Mouse (Mus musculus) forebrain, embryonic 16.5 days (tissue): ENCODE data around the gene Tchhl1. TPM values are rescaled to one million over a fixed set of nuclear protein-coding genes. Genes with fewer than 3 reads are reported as not detected.
A peak's percentile ranks its signal among the peaks of the same experiment; 100 is the strongest.

Source experiments
- ATAC-seq: fragments of 200-750 bp; cut with Nextera tagmentation; 2 replicates; pipeline ENCODE4 v1.8.0; 2017; ENCODE audit warnings: mild to moderate bottlenecking, moderate library complexity
- H3K27ac ChIP-seq: fragments of 300-500 bp; sonication (generic); 2 replicates; pipeline ENCODE4 v1.5.1; 2014; ENCODE audit warnings: low read length, control low read depth
- H3K27me3 ChIP-seq: fragments of 300-500 bp; sonication (generic); replicated peaks from 2 replicates; pipeline ENCODE4 v1.6.1; 2014; ENCODE audit warnings: low read length; ENCODE audit not compliant: control insufficient read depth, insufficient read depth
- H3K36me3 ChIP-seq: fragments of 300-500 bp; sonication (generic); 2 replicates; pipeline ENCODE4 v1.6.1; 2014; ENCODE audit not compliant: control insufficient read depth, insufficient read depth
- H3K4me1 ChIP-seq: fragments of 300-500 bp; sonication (generic); replicated peaks from 2 replicates; pipeline ENCODE4 v1.6.1; 2014; ENCODE audit warnings: low read length; ENCODE audit not compliant: control insufficient read depth, insufficient read depth
- H3K4me2 ChIP-seq: fragments of 300-500 bp; sonication (generic); 2 replicates; pipeline ENCODE4 v1.6.1; 2014; ENCODE audit warnings: mild to moderate bottlenecking, low read length, control low read depth
- H3K4me3 ChIP-seq: fragments of 300-500 bp; sonication (generic); replicated peaks from 2 replicates; pipeline ENCODE4 v1.5.1; 2014; ENCODE audit warnings: mild to moderate bottlenecking, low read length, control low read depth
- H3K9ac ChIP-seq: fragments of 300-500 bp; sonication (generic); replicated peaks from 2 replicates; pipeline ENCODE4 v1.6.1; 2014; ENCODE audit warnings: low read depth, low read length, control low read depth
- H3K9me3 ChIP-seq: fragments of 300-500 bp; sonication (generic); 2 replicates; pipeline ENCODE4 v1.6.1; 2016; ENCODE audit warnings: low read length; ENCODE audit not compliant: control insufficient read depth
- WGBS: fragments of 180-500 bp; shearing (Covaris S2); extraction: QIAGEN DNeasy Blood & Tissue Kit; methylation state at CpG from one replicate; pipeline ENCODE4 v1.1.7; 2014; 5-methylcytosine and 5-hydroxymethylcytosine counted together
- polyA plus RNA-seq: library from polyadenylated mRNA; unstranded; fragments of >200 nt; fragmentation: Nextera tagmentation; extraction: Ambion mirVana; gene quantifications from 2 replicates; pipeline ENCODE4 v1.2.1, GENCODE M21; 2015

The Tchhl1 gene
- polyA plus RNA-seq, 1 experiment from 2014 or later = not detected

- no peak overlapping the region for H3K27ac ChIP-seq
- H3K4me3 ChIP-seq = peak overlapping the region; percentile 70
- peaks cover 24% of the 10 kb centered on the region for H3K27me3 ChIP-seq
- peaks cover 25% of the 10 kb centered on the region for H3K4me1 ChIP-seq
- H3K9me3 ChIP-seq = no peaks in the 10 kb centered on the region
- peak overlapping the region; percentile 95 for H3K4me2 ChIP-seq
- WGBS = under 1% methylated on average over 59 of the region's 59 CpGs
- H3K9ac ChIP-seq = peak overlapping the region; percentile 18
- no peaks in the 10 kb centered on the region for H3K36me3 ChIP-seq
- ATAC-seq = peak; percentile 71
Measured at GRCm38 (mm10) chr3:93447138-93447841, 21.3 kb upstream of the Tchhl1 start.

GRCm38 (mm10) chr3:93466556-93466955, 2.0 kb upstream of the Tchhl1 start:
- no peaks in the 10 kb centered on the region for H3K27me3 ChIP-seq
- 68% methylated on average over 3 of the region's 3 CpGs for WGBS
- no peak overlapping the region for H3K9ac ChIP-seq
- no peak for ATAC-seq
- H3K4me2 ChIP-seq = no peak overlapping the region
- H3K36me3 ChIP-seq = no peaks in the 10 kb centered on the region
- H3K4me3 ChIP-seq = no peak overlapping the region
- H3K4me1 ChIP-seq = no peaks in the 10 kb centered on the region
- H3K9me3 ChIP-seq = no peaks in the 10 kb centered on the region
- no peak overlapping the region for H3K27ac ChIP-seq

DNA sequence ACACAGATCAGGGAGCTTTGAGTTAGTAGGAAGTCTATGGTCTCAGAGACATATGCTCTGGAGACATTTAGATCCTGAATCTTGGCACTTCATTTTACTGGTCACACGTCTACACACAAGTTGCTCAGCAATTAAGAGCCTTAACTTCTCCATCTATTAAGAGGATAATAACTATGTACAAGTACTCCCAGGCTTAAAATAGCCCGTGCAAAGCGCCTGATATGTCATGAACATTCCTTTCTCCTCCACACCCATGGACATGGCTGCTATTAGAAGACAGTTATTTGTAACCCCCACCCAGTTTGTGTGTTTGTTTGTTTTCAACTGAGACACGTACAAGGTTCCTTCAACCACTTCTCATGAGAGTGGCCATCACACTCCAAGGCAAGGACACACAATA, 1.4 kb upstream of the Tchhl1 start:
- Histone ChIP-seq H3K4me3 (no peak overlapping the region), H3K9ac (no peak overlapping the region), H3K36me3 (no peaks in the 10 kb centered on the region), H3K27ac (no peak overlapping the region), H3K4me1 (no peaks in the 10 kb centered on the region), H3K9me3 (no peaks in the 10 kb centered on the region), H3K27me3 (no peaks in the 10 kb centered on the region), H3K4me2 (no peak overlapping the region)
- WGBS = 84% methylated on average over 4 of the region's 4 CpGs
- ATAC-seq = no peak

- no peaks in the 10 kb centered on the region for H3K27me3 ChIP-seq
Measured at GRCm38 (mm10) chr3:93469629-93470028, 1.1 kb downstream of the Tchhl1 start.

GRCm38 (mm10) chr3:93480053-93480452, 11.5 kb downstream of the Tchhl1 start:
- H3K27me3 ChIP-seq = no peaks in the 10 kb centered on the region
- H3K4me3 ChIP-seq = no peak overlapping the region
- WGBS = 90% methylated on average over 1 of the region's 1 CpGs
- H3K9ac ChIP-seq = no peak overlapping the region
- no peak for ATAC-seq
- no peak overlapping the region for H3K27ac ChIP-seq
- H3K9me3 ChIP-seq = no peaks in the 10 kb centered on the region
- no peaks in the 10 kb centered on the region for H3K36me3 ChIP-seq
- no peaks in the 10 kb centered on the region for H3K4me1 ChIP-seq
- H3K4me2 ChIP-seq = no peak overlapping the region

More at GRCm38 (mm10) chr3:93469629-93470028, 1.1 kb downstream of the Tchhl1 start:
- no peak for ATAC-seq
- no peaks in the 10 kb centered on the region for H3K36me3 ChIP-seq
- no peaks in the 10 kb centered on the region for H3K9me3 ChIP-seq
- no peak overlapping the region for H3K9ac ChIP-seq
- no peak overlapping the region for H3K27ac ChIP-seq
- H3K4me2 ChIP-seq = no peak overlapping the region
- WGBS = 79% methylated on average over 3 of the region's 3 CpGs
- H3K4me3 ChIP-seq = no peak overlapping the region
- H3K4me1 ChIP-seq = no peaks in the 10 kb centered on the region

GRCm38 (mm10) chr3:93481982-93482616, 13.5 kb downstream of the Tchhl1 start:
- no peak overlapping the region for H3K27ac ChIP-seq
- H3K9me3 ChIP-seq = no peaks in the 10 kb centered on the region
- no peak overlapping the region for H3K4me2 ChIP-seq
- 88% methylated on average over 2 of the region's 2 CpGs for WGBS
- ATAC-seq = no peak
- H3K4me1 ChIP-seq = no peaks in the 10 kb centered on the region
- no peaks in the 10 kb centered on the region for H3K27me3 ChIP-seq
- no peaks in the 10 kb centered on the region for H3K36me3 ChIP-seq
- no peak overlapping the region for H3K9ac ChIP-seq
- H3K4me3 ChIP-seq = no peak overlapping the region

- WGBS = 91% methylated on average over 3 of the region's 3 CpGs
Measured at GRCm38 (mm10) chr3:93485611-93486010, 17.1 kb downstream of the Tchhl1 start.

GRCm38 (mm10) chr3:93488541-93488940, 20.0 kb downstream of the Tchhl1 start:
- Histone ChIP-seq H3K4me2 (no peak overlapping the region), H3K27ac (no peak overlapping the region)

More at GRCm38 (mm10) chr3:93485611-93486010, 17.1 kb downstream of the Tchhl1 start:
- H3K27me3 ChIP-seq = no peaks in the 10 kb centered on the region
- H3K4me3 ChIP-seq = no peak overlapping the region
- H3K4me1 ChIP-seq = no peaks in the 10 kb centered on the region
- no peak overlapping the region for H3K27ac ChIP-seq
- H3K36me3 ChIP-seq = no peaks in the 10 kb centered on the region
- no peaks in the 10 kb centered on the region for H3K9me3 ChIP-seq
- no peak overlapping the region for H3K4me2 ChIP-seq
- ATAC-seq = no peak
- no peak overlapping the region for H3K9ac ChIP-seq

GRCm38 (mm10) chr3:93492176-93492575, 23.6 kb downstream of the Tchhl1 start:
- H3K4me1 ChIP-seq = no peaks in the 10 kb centered on the region
- H3K36me3 ChIP-seq = no peaks in the 10 kb centered on the region
- WGBS = 85% methylated on average over 3 of the region's 3 CpGs
- H3K9me3 ChIP-seq = no peaks in the 10 kb centered on the region
- H3K9ac ChIP-seq = no peak overlapping the region
- H3K27ac ChIP-seq = no peak overlapping the region
- H3K27me3 ChIP-seq = no peaks in the 10 kb centered on the region
- no peak for ATAC-seq
- no peak overlapping the region for H3K4me2 ChIP-seq
- H3K4me3 ChIP-seq = no peak overlapping the region

More at GRCm38 (mm10) chr3:93488541-93488940, 20.0 kb downstream of the Tchhl1 start:
- ATAC-seq = no peak
- Histone ChIP-seq H3K9me3 (no peaks in the 10 kb centered on the region), H3K4me1 (no peaks in the 10 kb centered on the region), H3K9ac (no peak overlapping the region), H3K27me3 (no peaks in the 10 kb centered on the region), H3K4me3 (no peak overlapping the region), H3K36me3 (no peaks in the 10 kb centered on the region)
- 85% methylated on average over 2 of the region's 2 CpGs for WGBS
